8 mouse cellular contexts compared by ENCODE assay signal in the genomic region with DNA sequence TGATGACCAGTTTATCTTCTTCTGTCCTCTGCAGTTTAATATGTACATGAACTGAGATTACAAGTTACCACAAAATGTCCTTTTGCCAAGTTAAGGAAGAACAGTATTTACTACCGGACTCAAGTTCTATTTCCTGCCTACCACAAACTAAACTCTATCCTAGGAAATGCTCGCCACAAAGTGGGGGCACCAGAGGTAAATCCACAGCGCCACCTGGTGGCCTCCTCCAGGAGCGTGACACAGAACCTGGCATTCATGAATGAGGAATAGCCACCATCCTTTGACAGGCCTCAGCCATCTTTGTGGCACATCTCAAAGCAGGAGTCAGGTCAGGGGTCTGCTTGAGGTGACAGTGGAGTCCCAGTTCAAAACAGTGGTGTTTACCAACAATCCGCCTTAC. TPM values are rescaled to one million over a fixed set of nuclear protein-coding genes. Genes with fewer than 3 reads are reported as not detected.
DNase-seq lines count a peak whose midpoint lies in the region; ATAC-seq and TF ChIP-seq lines count a peak whose summit lies in the region.

No protein-coding gene starts in this region.

- 20% methylated on average over 5 of the region's 5 CpGs for WGBS in kidney, adult 2 months
- 24% methylated on average over 5 of the region's 5 CpGs for WGBS in stomach, embryonic 15.5 days

- H3K4me1 ChIP-seq in cortical plate, adult 2 months (ENCODE audit: control insufficient read depth, insufficient read depth, low read length), result no peaks in the 10 kb centered on the region
- no peaks in the 10 kb centered on the region for H3K4me1 ChIP-seq in kidney, adult 2 months (ENCODE audit: control insufficient read depth, insufficient read depth, low read length)
- H3K4me1 ChIP-seq in stomach, embryonic 15.5 days, result no peaks in the 10 kb centered on the region

- peak; percentile 80 for TF ChIP-seq CTCF in cortical plate, adult 2 months (IDR thresholded peaks at IDR 0.05; ENCODE audit: extremely low read depth, insufficient read depth, low read length)
- peak; percentile 88 for TF ChIP-seq CTCF in kidney, adult 2 months (conservative IDR thresholded peaks at IDR 0.05; ENCODE audit: insufficient read depth, insufficient read length, low read depth, low read length)

- no peaks in the 10 kb centered on the region for H3K9me3 ChIP-seq in stomach, embryonic 15.5 days

- no peak overlapping the region for H3K4me2 ChIP-seq in stomach, embryonic 15.5 days

- no peak overlapping the region for H3K27ac ChIP-seq in cortical plate, adult 2 months (ENCODE audit: insufficient read depth, low read length)
- no peak overlapping the region for H3K27ac ChIP-seq in kidney, adult 2 months (ENCODE audit: insufficient read depth, low read depth, low read length)
- no peak overlapping the region for H3K27ac ChIP-seq in stomach, embryonic 15.5 days

- peak; percentile 80 for ATAC-seq in monocyte, adult 5-6 weeks (replicated peaks; ENCODE audit: insufficient number of reproducible peaks, low FRiP score, low TSS enrichment, poor library complexity, severe bottlenecking)
- ATAC-seq in stomach, embryonic 15.5 days (ENCODE audit: insufficient read depth, low FRiP score, low read depth), result 0 out of 2 replicates have a peak, but pooled peaks have one; percentile 14

- H3K4me3 ChIP-seq in cortical plate, adult 2 months (ENCODE audit: insufficient read depth, low read length), result no peak overlapping the region
- H3K4me3 ChIP-seq in kidney, adult 2 months (ENCODE audit: insufficient read depth, low read depth, low read length), result no peak overlapping the region
- H3K4me3 ChIP-seq in stomach, embryonic 15.5 days (replicated peaks), result no peak overlapping the region

- DNase-seq in A20 (ENCODE audit: low read depth, low spot score) (peak; percentile 65), liver (peak; percentile 79)
- peak; percentile 55 to 84 for DNase-seq in adrenal gland, adult (ENCODE audit: inconsistent age in 2 of 2, low spot score in 1 of 2)
- DNase-seq in gastrocnemius, postnatal 25 days, result peak; percentile 34
- DNase-seq in kidney, adult 2 months, result peak; percentile 63

- no peak overlapping the region for H3K9ac ChIP-seq in stomach, embryonic 15.5 days

- H3K36me3 ChIP-seq in kidney, adult 2 months (ENCODE audit: control insufficient read depth, insufficient read depth, low read length), result no peaks in the 10 kb centered on the region; the same call in none of the 2 replicates
- H3K36me3 ChIP-seq in stomach, embryonic 15.5 days, result peaks cover 21% of the 10 kb centered on the region; the same call in 1 of the 2 replicates

- no peak for TF ChIP-seq POLR2A in cortical plate, adult 2 months (IDR thresholded peaks at IDR 0.05; ENCODE audit: extremely low read depth, insufficient read depth, low read length)
- TF ChIP-seq POLR2A in kidney, adult 2 months (IDR thresholded peaks at IDR 0.05; ENCODE audit: low read depth, low read length), result no peak

- H3K27me3 ChIP-seq in kidney, adult 2 months (replicated peaks; ENCODE audit: control insufficient read depth, insufficient read depth, low read length), result no peaks in the 10 kb centered on the region
- H3K27me3 ChIP-seq in stomach, embryonic 15.5 days (replicated peaks), result no peaks in the 10 kb centered on the region

RNA-seq across cellular contexts. Expression of a gene that starts 31.9 kb away (rescaled TPM):
- 150 and 158 TPM in 2 replicates for polyA plus RNA-seq in cortical plate, adult 2 months (2012; rRNA removed)
- total RNA-seq in gastrocnemius, postnatal 25 days (2021), result 100 to 1,000 TPM in 1 of 2 experiments, 10 to 100 TPM in 1; 84.4 to 104 TPM
- polyA plus RNA-seq in kidney, adult 2 months (2012; rRNA removed), result 106 and 107 TPM in 2 replicates
- 173 to 199 TPM (median 192 TPM) in 3 replicates for total RNA-seq in monocyte, adult 5-6 weeks (2017)
- polyA plus RNA-seq in stomach, embryonic 15.5 days (2015; fragmentation: Nextera tagmentation; extraction: Ambion mirVana), result 248 and 249 TPM in 2 replicates

RNA-seq across cellular contexts. Expression of a gene that starts 32.0 kb away (rescaled TPM):
- 40.8 and 41.2 TPM in 2 replicates for polyA plus RNA-seq in cortical plate, adult 2 months (2012; rRNA removed)
- 1 to 10 TPM; 7.0 to 7.7 TPM for total RNA-seq in gastrocnemius, postnatal 25 days (2021)
- polyA plus RNA-seq in kidney, adult 2 months (2012; rRNA removed), result 39.7 and 44.8 TPM in 2 replicates
- 32.7 to 62.0 TPM (median 39.8 TPM) in 3 replicates for total RNA-seq in monocyte, adult 5-6 weeks (2017)
- 35.9 and 41.3 TPM in 2 replicates for polyA plus RNA-seq in stomach, embryonic 15.5 days (2015; fragmentation: Nextera tagmentation; extraction: Ambion mirVana)

RNA-seq across cellular contexts. Expression of a gene that starts 59.4 kb away (rescaled TPM):
- 14.1 and 15.6 TPM in 2 replicates for polyA plus RNA-seq in cortical plate, adult 2 months (2012; rRNA removed)
- 10 to 100 TPM; 12.5 to 16.0 TPM for total RNA-seq in gastrocnemius, postnatal 25 days (2021)
- 19.2 and 23.4 TPM in 2 replicates for polyA plus RNA-seq in kidney, adult 2 months (2012; rRNA removed)
- 41.3 to 60.1 TPM (median 53.8 TPM) in 3 replicates for total RNA-seq in monocyte, adult 5-6 weeks (2017)
- polyA plus RNA-seq in stomach, embryonic 15.5 days (2015; fragmentation: Nextera tagmentation; extraction: Ambion mirVana), result 45.1 and 52.8 TPM in 2 replicates
